ENCODE assay signal across 16 mouse cellular contexts in the genomic region with DNA sequence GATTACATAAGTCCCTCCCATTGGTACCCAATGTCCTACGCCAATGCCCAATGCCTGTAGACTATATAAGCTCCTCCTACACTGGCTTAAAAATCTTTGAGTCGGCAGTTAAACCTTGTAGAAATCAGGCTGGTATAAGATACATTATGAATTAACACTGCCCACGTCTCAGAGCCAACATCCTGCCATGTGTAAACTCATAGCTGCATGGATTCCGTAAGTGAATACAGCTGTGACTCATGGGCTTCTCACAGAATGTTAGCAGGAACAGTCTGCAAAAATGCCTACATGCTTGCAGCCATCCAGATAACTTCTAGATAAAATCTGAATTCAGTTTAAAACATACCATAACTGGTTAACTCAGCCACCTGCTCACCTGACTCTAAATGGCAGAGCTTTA. TPM values are rescaled to one million over a fixed set of nuclear protein-coding genes. Genes with fewer than 3 reads are reported as not detected.
DNase-seq lines count a peak whose midpoint lies in the region; ATAC-seq and TF ChIP-seq lines count a peak whose summit lies in the region.
"Had no signal": no experiment of that assay in that cellular context is flagged by ENCODE, and none has a peak within 500 bp of the region (broad histone marks: within the 10 kb centered on the region; RNA-seq: fewer than 3 reads in every experiment).

No protein-coding gene starts in this region.

- H3K9me3 ChIP-seq in heart, embryonic 13.5 days, result no peaks in the 10 kb centered on the region
- H3K9me3 ChIP-seq: intestine, embryonic 15.5 days; liver, embryonic 12.5 days had no signal

- no peak overlapping the region for H3K4me3 ChIP-seq in heart, embryonic 13.5 days
- no peak overlapping the region for H3K4me3 ChIP-seq in left cerebral cortex, adult 2 months
- no peak overlapping the region for H3K4me3 ChIP-seq in myocyte
- H3K4me3 ChIP-seq: intestine, embryonic 15.5 days; liver, embryonic 12.5 days had no signal

- TF ChIP-seq POLR2A in myocyte (IDR thresholded peaks at IDR 0.05; ENCODE audit: insufficient read length, low read depth), result no peak

- intact Hi-C loops in heart, postnatal 36 days (cut with DNase I), result no loop called here
- intact Hi-C loops in left cerebral cortex, adult 2 months (cut with DNase I), result loop anchor here (1.0 to 5.0 kb wide), 4 partner anchors 17 to 102 kb away; no protein-coding TSS in a partner anchor

- no peak overlapping the region for H3K9ac ChIP-seq in heart, embryonic 13.5 days
- H3K9ac ChIP-seq: intestine, embryonic 15.5 days; liver, embryonic 12.5 days had no signal

- H3K27me3 ChIP-seq in heart, embryonic 13.5 days (replicated peaks), result no peaks in the 10 kb centered on the region
- no peaks in the 10 kb centered on the region for H3K27me3 ChIP-seq in myocyte (ENCODE audit: control insufficient read depth, insufficient read depth, insufficient read length)
- H3K27me3 ChIP-seq: intestine, embryonic 15.5 days had no signal

- no peak for DNase-seq in heart, postnatal 36 days
- peak; percentile 78 for DNase-seq in right cerebral cortex, adult 18-20 months
- no peak for DNase-seq in right cerebral cortex, postnatal 14 days
- DNase-seq in left cerebral cortex, adult 2 months (ENCODE audit: extremely low spot score in 1 of 2, low spot score in 2 of 2), result no peak
- DNase-seq: cerebellum, adult 8-10 months; embryo, embryonic 11 days; gastrocnemius, postnatal 36 days; lung, postnatal 10 days had no signal

- no peak for ATAC-seq in heart, embryonic 13.5 days (ENCODE audit: extremely low read depth, insufficient number of reproducible peaks, low FRiP score, low TSS enrichment)
- ATAC-seq in erythroblast, adult 5-6 weeks (replicated peaks; ENCODE audit: low FRiP score, poor library complexity, severe bottlenecking), result no peak
- ATAC-seq: intestine, embryonic 15.5 days; liver, embryonic 12.5 days had no signal

- no peaks in the 10 kb centered on the region for H3K79me2 ChIP-seq in myocyte (ENCODE audit: control insufficient read depth, insufficient read depth)

- peaks cover 48% of the 10 kb centered on the region for H3K4me1 ChIP-seq in heart, embryonic 13.5 days

- 70% methylated on average over 4 of the region's 4 CpGs for WGBS in heart, embryonic 13.5 days

- TF ChIP-seq CTCF in left cerebral cortex, adult 2 months (IDR thresholded peaks at IDR 0.05), result no peak

- H3K27ac ChIP-seq in heart, embryonic 13.5 days (replicated peaks), result peak overlapping the region; percentile 70
- H3K27ac ChIP-seq in left cerebral cortex, adult 2 months, result peak overlapping the region; percentile 71
- H3K27ac ChIP-seq: intestine, embryonic 15.5 days; kidney, postnatal 0 days; liver, embryonic 12.5 days had no signal

- no peak overlapping the region for H3ac ChIP-seq in myocyte (ENCODE audit: control insufficient read depth, insufficient read length)

- H3K36me3 ChIP-seq in heart, embryonic 13.5 days, result 0 out of 2 replicates have a peak, but pooled peaks cover 3% of the 10 kb centered on the region
- no peaks in the 10 kb centered on the region for H3K36me3 ChIP-seq in myocyte (ENCODE audit: control insufficient read depth, insufficient read depth)
- H3K36me3 ChIP-seq: intestine, embryonic 15.5 days; liver, embryonic 12.5 days had no signal

- H3K4me2 ChIP-seq in heart, embryonic 13.5 days, result no peak overlapping the region
- peak overlapping the region; percentile 5 for H3K4me2 ChIP-seq in myocyte (ENCODE audit: low read depth)
- H3K4me2 ChIP-seq: intestine, embryonic 15.5 days; liver, embryonic 12.5 days had no signal

TF ChIP-seq in myocyte, 11 proteins besides CTCF, POLR2A, EP300 and RAD21:
- TF ChIP-seq MAX (IDR thresholded peaks at IDR 0.05; ENCODE audit: low read depth), result no peak

RNA-seq across cellular contexts. Expression of a gene that starts 50.2 kb away (rescaled TPM):
- 1.6 and 1.7 TPM in 2 replicates for polyA plus RNA-seq in heart, embryonic 13.5 days (2015; fragmentation: Nextera tagmentation; extraction: Ambion mirVana)
- 10 to 100 TPM; 13.3 to 13.9 TPM for total RNA-seq in heart, postnatal 36 days (2021)
- 10 to 100 TPM; 76.4 to 77.1 TPM for total RNA-seq in left cerebral cortex, adult 2 months (2021)
- polyA plus RNA-seq in myocyte (2012; fragmentation: generic; extraction: Trizol), result 3.2 TPM
- not detected in 2 replicates for total RNA-seq in erythroblast, adult 5-6 weeks (2015; ENCODE audit: low replicate concordance)
- not detected in 2 replicates for total RNA-seq in erythroblast, adult 5-6 weeks (2017; ENCODE audit: low replicate concordance)
- total RNA-seq: megakaryocyte-erythroid progenitor cell, adult 5-6 weeks; neutrophil, adult 5-6 weeks had no signal

RNA-seq across cellular contexts. Expression of a gene that starts 50.3 kb away (rescaled TPM):
- 0.52 and 0.64 TPM in 2 replicates for polyA plus RNA-seq in heart, embryonic 13.5 days (2015; fragmentation: Nextera tagmentation; extraction: Ambion mirVana)
- total RNA-seq in heart, postnatal 36 days (2021), result 1 to 10 TPM; 2.1 to 2.2 TPM
- 1 to 10 TPM; 2.6 to 3.3 TPM for total RNA-seq in left cerebral cortex, adult 2 months (2021)
- polyA plus RNA-seq in myocyte (2012; fragmentation: generic; extraction: Trizol), result 0.35 TPM
- not detected in 2 replicates for total RNA-seq in erythroblast, adult 5-6 weeks (2015; ENCODE audit: low replicate concordance)
- total RNA-seq in erythroblast, adult 5-6 weeks (2017; ENCODE audit: low replicate concordance), result not detected in 2 replicates
- total RNA-seq: megakaryocyte-erythroid progenitor cell, adult 5-6 weeks; neutrophil, adult 5-6 weeks had no signal
- polyA plus RNA-seq: liver, embryonic 12.5 days had no signal

Comparison
In these comparisons a context has a peak if more than half of its experiments do, and no peak if none do; other contexts are left out.
1. RNA of a gene that starts 50.2 kb away (total RNA-seq): 76.4 to 77.1 TPM in left cerebral cortex, adult 2 months and 13.3 to 13.9 TPM in heart, postnatal 36 days; not detected in erythroblast, adult 5-6 weeks; every median in the first group is over 10 times any median in the second.